Mouse (Mus musculus) forebrain, embryonic 14.5 days (tissue): ENCODE data around the gene Izumo1r. TPM values are rescaled to one million over a fixed set of nuclear protein-coding genes. Genes with fewer than 3 reads are reported as not detected.

Experiments
- ATAC-seq: fragments of 200-750 bp; cut with Nextera tagmentation; 2 replicates; pipeline ENCODE4 v1.8.0; 2017; ENCODE audit warnings: mild to moderate bottlenecking, moderate library complexity
- DNase-seq: peaks from one replicate; pipeline ENCODE4 v3.0.0-alpha.2; 2015; ENCODE audit warnings: low spot score
- H3K27ac ChIP-seq: fragments of 300-500 bp; sonication (generic); 2 replicates; pipeline ENCODE4 v1.5.1; 2014; ENCODE audit warnings: low read depth, mild to moderate bottlenecking, control low read depth, low read length, moderate library complexity
- H3K27me3 ChIP-seq: fragments of 300-500 bp; sonication (generic); replicated peaks from 2 replicates; pipeline ENCODE4 v1.6.1; 2014; ENCODE audit warnings: low read length, control low read depth, mixed read lengths; ENCODE audit not compliant: control insufficient read depth, insufficient read depth
- H3K36me3 ChIP-seq: fragments of 300-500 bp; sonication (generic); 2 replicates; pipeline ENCODE4 v1.6.1; 2014; ENCODE audit warnings: low read length, control low read depth; ENCODE audit not compliant: control insufficient read depth, insufficient read depth
- H3K4me1 ChIP-seq: fragments of 300-500 bp; sonication (generic); 2 replicates; pipeline ENCODE4 v1.6.1; 2014; ENCODE audit warnings: antibody characterized with exemption, low read length, control low read depth; ENCODE audit not compliant: control insufficient read depth, insufficient read depth
- H3K4me2 ChIP-seq: fragments of 300-500 bp; sonication (generic); 2 replicates; pipeline ENCODE4 v1.6.1; 2014; ENCODE audit warnings: mild to moderate bottlenecking, control low read depth, low read length
- H3K4me3 ChIP-seq: fragments of 300-500 bp; sonication (generic); 2 replicates; pipeline ENCODE4 v1.5.1; 2014; ENCODE audit warnings: low read depth, low read length, control low read depth
- H3K9ac ChIP-seq: fragments of 300-500 bp; sonication (generic); 2 replicates; pipeline ENCODE4 v1.6.1; 2014; ENCODE audit warnings: mild to moderate bottlenecking, low read length, control low read depth, moderate library complexity
- H3K9me3 ChIP-seq: fragments of 300-500 bp; sonication (generic); replicated peaks from 2 replicates; pipeline ENCODE4 v1.6.1; 2016; ENCODE audit warnings: low read length, control low read depth, mixed read lengths; ENCODE audit not compliant: control insufficient read depth
- WGBS: fragments of 180-500 bp; shearing (Covaris S2); extraction: QIAGEN DNeasy Blood & Tissue Kit; methylation state at CpG from one replicate; pipeline ENCODE4 v1.1.7; 2014; 5-methylcytosine and 5-hydroxymethylcytosine counted together
- polyA plus RNA-seq: library from polyadenylated mRNA; unstranded; fragments of >200 nt; fragmentation: Nextera tagmentation; extraction: Ambion mirVana; gene quantifications from 2 replicates; pipeline ENCODE4 v1.2.1, GENCODE M21; 2014

The Izumo1r gene
- polyA plus RNA-seq, 1 experiment from 2014 or later = not detected

- H3K9ac ChIP-seq = no peak overlapping the region
- DNase-seq (no peak), ATAC-seq (no peak)
- H3K27me3 ChIP-seq = no peaks in the 10 kb centered on the region
- no peak overlapping the region; the same call in 1 of the 2 replicates for H3K27ac ChIP-seq
- H3K4me2 ChIP-seq = no peak overlapping the region
- no peaks in the 10 kb centered on the region; the same call in none of the 2 replicates for H3K4me1 ChIP-seq
- 44% methylated on average over 7 of the region's 7 CpGs for WGBS
- H3K36me3 ChIP-seq = no peaks in the 10 kb centered on the region
- H3K4me3 ChIP-seq = no peak overlapping the region
- H3K9me3 ChIP-seq = no peaks in the 10 kb centered on the region
Observed at GRCm38 (mm10) chr9:14895237-14895835, 8.4 kb downstream of the Izumo1r start.

DNA sequence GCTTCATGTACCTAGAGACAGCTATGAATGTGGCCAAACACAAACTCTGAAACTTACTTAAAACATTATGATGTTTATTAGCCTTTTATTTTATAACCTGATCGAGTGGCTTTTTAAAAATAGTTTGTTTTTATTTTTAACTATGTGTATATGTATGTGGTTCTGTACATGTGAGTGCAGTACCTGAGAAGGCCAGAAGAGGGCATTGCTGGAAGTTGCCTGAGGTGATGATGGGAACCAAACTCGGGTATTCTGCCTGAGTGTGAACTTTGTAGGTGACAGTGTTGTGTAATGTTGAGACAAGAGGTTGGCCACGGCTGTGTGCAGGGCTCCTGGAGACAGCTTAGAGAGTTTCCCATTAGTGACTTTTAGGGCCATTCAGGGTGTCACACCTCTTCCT is 9.1 kb downstream of the Izumo1r start:
- H3K4me2 ChIP-seq = no peak overlapping the region
- WGBS = 81% methylated on average over 3 of the region's 3 CpGs

DNA sequence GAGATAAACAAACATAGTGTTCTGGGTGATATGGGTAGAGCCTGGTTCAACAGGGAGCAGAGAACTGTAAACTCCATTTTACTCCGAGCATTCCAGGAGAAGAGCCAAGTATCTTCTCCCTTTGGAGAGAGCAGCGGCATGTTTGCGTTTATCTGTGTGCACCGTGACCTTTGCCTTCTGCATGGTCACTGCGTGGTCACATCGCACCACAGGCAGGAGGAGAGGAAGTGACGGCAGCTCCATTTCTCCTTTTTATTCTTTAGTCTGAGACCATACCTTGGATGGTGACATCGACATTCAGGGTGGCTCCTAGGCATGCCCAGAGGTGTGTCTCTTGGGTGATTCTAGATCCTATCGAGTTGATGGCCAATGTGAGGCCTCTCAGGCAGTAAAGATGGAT is 10.4 kb downstream of the Izumo1r start:
- H3K9ac ChIP-seq = no peak overlapping the region

More for the DNA sequence above, 9.1 kb downstream of the Izumo1r start:
- Histone ChIP-seq H3K27me3 (no peaks in the 10 kb centered on the region), H3K36me3 (no peaks in the 10 kb centered on the region), H3K27ac (no peak overlapping the region), H3K4me3 (no peak overlapping the region), H3K4me1 (no peaks in the 10 kb centered on the region; the same call in none of the 2 replicates), H3K9me3 (no peaks in the 10 kb centered on the region), H3K9ac (no peak overlapping the region)
- ATAC-seq (no peak), DNase-seq (no peak)

DNA sequence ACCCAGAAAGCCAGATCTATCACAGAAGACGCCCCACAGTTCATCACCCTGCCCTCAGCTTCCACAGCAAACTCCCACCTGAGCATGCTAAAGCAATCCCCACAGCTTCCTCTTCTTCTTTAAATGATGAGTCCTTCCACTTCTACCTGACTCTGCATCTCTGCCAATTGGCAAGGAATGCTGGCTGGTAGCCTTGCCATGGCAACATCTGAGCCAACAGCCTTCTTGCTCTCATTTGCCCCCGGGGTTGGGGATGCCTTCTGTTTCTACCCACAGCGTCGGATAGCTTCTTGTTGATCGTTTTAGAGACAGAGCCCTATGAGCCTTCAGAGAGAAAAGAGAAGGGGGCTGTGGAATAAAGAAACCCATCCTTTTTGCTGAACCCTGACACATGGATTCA is 11.9 kb downstream of the Izumo1r start:
- H3K9me3 ChIP-seq = no peaks in the 10 kb centered on the region
- no peak for DNase-seq
- no peaks in the 10 kb centered on the region; the same call in none of the 2 replicates for H3K4me1 ChIP-seq

More for the DNA sequence above, 10.4 kb downstream of the Izumo1r start:
- Histone ChIP-seq H3K9me3 (no peaks in the 10 kb centered on the region), H3K36me3 (no peaks in the 10 kb centered on the region), H3K4me3 (no peak overlapping the region), H3K4me2 (no peak overlapping the region), H3K4me1 (no peaks in the 10 kb centered on the region; the same call in none of the 2 replicates), H3K27ac (no peak overlapping the region), H3K27me3 (no peaks in the 10 kb centered on the region)
- WGBS = 96% methylated on average over 9 of the region's 9 CpGs
- ATAC-seq (no peak), DNase-seq (no peak)

DNA sequence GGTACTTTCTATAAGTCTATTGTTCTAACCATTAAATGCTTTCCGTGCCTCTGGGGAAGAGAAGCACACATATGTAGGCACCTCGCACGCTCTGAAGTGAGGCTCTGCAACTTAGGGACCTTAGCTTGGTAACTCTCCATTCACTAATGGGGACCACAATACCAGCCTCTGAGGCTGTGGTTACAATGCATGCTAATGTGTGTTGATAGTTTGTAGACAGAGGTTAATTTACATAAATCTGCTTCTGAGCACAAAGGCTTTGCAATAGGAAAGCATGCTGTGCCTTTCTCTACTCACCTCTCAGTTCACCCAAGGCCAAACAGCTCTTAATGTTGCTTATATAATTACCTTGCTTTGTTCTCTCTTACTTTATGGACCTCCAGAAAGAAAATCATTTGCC is 13.1 kb downstream of the Izumo1r start:
- Histone ChIP-seq H3K9ac (no peak overlapping the region), H3K9me3 (no peaks in the 10 kb centered on the region), H3K4me1 (no peaks in the 10 kb centered on the region), H3K27ac (no peak overlapping the region), H3K4me2 (no peak overlapping the region), H3K27me3 (no peaks in the 10 kb centered on the region), H3K4me3 (no peak overlapping the region), H3K36me3 (no peaks in the 10 kb centered on the region)
- 14% methylated on average over 3 of the region's 3 CpGs for WGBS
- DNase-seq (no peak), ATAC-seq (no peak)

More for the DNA sequence above, 11.9 kb downstream of the Izumo1r start:
- Histone ChIP-seq H3K27ac (no peak overlapping the region), H3K27me3 (no peaks in the 10 kb centered on the region), H3K9ac (no peak overlapping the region), H3K4me2 (no peak overlapping the region), H3K36me3 (no peaks in the 10 kb centered on the region), H3K4me3 (no peak overlapping the region)
- no peak for ATAC-seq
- 74% methylated on average over 5 of the region's 5 CpGs for WGBS

GRCm38 (mm10) chr9:14888671-14889070 is 15.1 kb downstream of the Izumo1r start:
- no peak for ATAC-seq
- no peak for DNase-seq
- Histone ChIP-seq H3K4me2 (no peak overlapping the region), H3K4me1 (no peaks in the 10 kb centered on the region), H3K36me3 (no peaks in the 10 kb centered on the region), H3K27me3 (no peaks in the 10 kb centered on the region), H3K27ac (no peak overlapping the region), H3K4me3 (no peak overlapping the region), H3K9me3 (no peaks in the 10 kb centered on the region), H3K9ac (no peak overlapping the region)
- WGBS = 75% methylated on average over 6 of the region's 6 CpGs

GRCm38 (mm10) chr9:14887787-14888382 is 15.9 kb downstream of the Izumo1r start:
- WGBS = 90% methylated on average over 6 of the region's 6 CpGs
- H3K4me3 ChIP-seq = no peak overlapping the region

GRCm38 (mm10) chr9:14885954-14886353 is 17.8 kb downstream of the Izumo1r start:
- H3K4me1 ChIP-seq = no peaks in the 10 kb centered on the region
- no peak overlapping the region for H3K9ac ChIP-seq
- no peaks in the 10 kb centered on the region for H3K36me3 ChIP-seq
- no peaks in the 10 kb centered on the region for H3K9me3 ChIP-seq
- H3K4me3 ChIP-seq = no peak overlapping the region
- DNase-seq (no peak), ATAC-seq (no peak)
- H3K4me2 ChIP-seq = no peak overlapping the region
- no peaks in the 10 kb centered on the region for H3K27me3 ChIP-seq
- H3K27ac ChIP-seq = no peak overlapping the region
- WGBS = 78% methylated on average over 1 of the region's 1 CpGs

More at GRCm38 (mm10) chr9:14887787-14888382, 15.9 kb downstream of the Izumo1r start:
- Histone ChIP-seq H3K36me3 (no peaks in the 10 kb centered on the region), H3K4me1 (no peaks in the 10 kb centered on the region), H3K9me3 (no peaks in the 10 kb centered on the region), H3K27ac (no peak overlapping the region), H3K4me2 (no peak overlapping the region), H3K27me3 (no peaks in the 10 kb centered on the region), H3K9ac (no peak overlapping the region)
- DNase-seq = no peak
- ATAC-seq = no peak

GRCm38 (mm10) chr9:14885151-14885550 is 18.6 kb downstream of the Izumo1r start:
- no peak overlapping the region for H3K4me3 ChIP-seq
- H3K9ac ChIP-seq = no peak overlapping the region
- no peak overlapping the region for H3K27ac ChIP-seq
- no peaks in the 10 kb centered on the region for H3K4me1 ChIP-seq
- no peaks in the 10 kb centered on the region for H3K27me3 ChIP-seq
- ATAC-seq = no peak
- DNase-seq = no peak
- no peaks in the 10 kb centered on the region for H3K36me3 ChIP-seq
- no peak overlapping the region for H3K4me2 ChIP-seq
- H3K9me3 ChIP-seq = no peaks in the 10 kb centered on the region
